Mouse (Mus musculus) left cerebral cortex, adult 11 months (tissue): ENCODE data around the gene Wdr47.
"Not testable (repeated sequence)": the region's sequence is repeated elsewhere in the genome, so short reads cannot be mapped to it uniquely, and the experiment has no call there.

ENCODE experiments used
- DNase-seq: peaks from one replicate; pipeline ENCODE4 v3.0.0; 2022; ENCODE audit warnings: low spot score

The Wdr47 gene

GRCm38 (mm10) chr3:108639412-108639811 lies 48.3 kb downstream of the Wdr47 start:
- no peak for DNase-seq

- no peak for DNase-seq
These were observed 49.9 kb downstream of the Wdr47 start for GRCm38 (mm10) chr3:108640998-108641397.

- DNase-seq, result no peak
These were observed 53.8 kb downstream of the Wdr47 start for GRCm38 (mm10) chr3:108644856-108645255.

GRCm38 (mm10) chr3:108646036-108646435 lies 55.0 kb downstream of the Wdr47 start:
- DNase-seq, result peak; percentile 8

GRCm38 (mm10) chr3:108647681-108648080 lies 56.6 kb downstream of the Wdr47 start:
- DNase-seq, result not testable (repeated sequence)

GRCm38 (mm10) chr3:108652866-108653642 lies 62.0 kb downstream of the Wdr47 start:
- no peak for DNase-seq

- DNase-seq, result peak; percentile 91
These were observed 62.8 kb downstream of the Wdr47 start, which contains the start of gene Clcc1 for GRCm38 (mm10) chr3:108653710-108654379. TSS of gene Clcc1 (plus strand) at chr3:108653913.

GRCm38 (mm10) chr3:108654566-108654965 lies 63.5 kb downstream of the Wdr47 start:
- DNase-seq, result no peak

GRCm38 (mm10) chr3:108655486-108655885 lies 64.4 kb downstream of the Wdr47 start:
- no peak for DNase-seq

GRCm38 (mm10) chr3:108658612-108659011 lies 67.5 kb downstream of the Wdr47 start:
- DNase-seq, result no peak

- DNase-seq, result no peak
These were observed 69.9 kb downstream of the Wdr47 start for GRCm38 (mm10) chr3:108660941-108661340.

- no peak for DNase-seq
These were observed 85.5 kb downstream of the Wdr47 start for GRCm38 (mm10) chr3:108676616-108677015.

GRCm38 (mm10) chr3:108681004-108681403 lies 89.9 kb downstream of the Wdr47 start:
- DNase-seq, result no peak

GRCm38 (mm10) chr3:108683597-108683996 lies 92.5 kb downstream of the Wdr47 start:
- not testable (repeated sequence) for DNase-seq

- no peak for DNase-seq
These were observed 94.6 kb downstream of the Wdr47 start for GRCm38 (mm10) chr3:108685701-108686100.

GRCm38 (mm10) chr3:108689015-108689441 lies 97.9 kb downstream of the Wdr47 start:
- no peak for DNase-seq

- no peak for DNase-seq
These were observed 98.4 kb downstream of the Wdr47 start for GRCm38 (mm10) chr3:108689446-108689845.

GRCm38 (mm10) chr3:108689979-108690378 lies 98.9 kb downstream of the Wdr47 start:
- DNase-seq, result no peak

GRCm38 (mm10) chr3:108694321-108694720 lies 103.2 kb downstream of the Wdr47 start:
- DNase-seq, result no peak
